Mouse (Mus musculus) lung, embryonic 14.5 days (tissue): Measurements from ENCODE around the gene Ssbp3. TPM values are rescaled to one million over a fixed set of nuclear protein-coding genes. Genes with fewer than 3 reads are reported as not detected.
A peak's percentile ranks its signal among the peaks of the same experiment; 100 is the strongest.

ENCODE experiments used
- ATAC-seq: fragments of 200-750 bp; cut with Nextera tagmentation; 2 replicates; pipeline ENCODE4 v1.8.0; 2017; ENCODE audit warnings: mild to moderate bottlenecking, moderate TSS enrichment, moderate library complexity; ENCODE audit not compliant: insufficient read depth
- DNase-seq: peaks from one replicate; pipeline ENCODE4 v3.0.0-alpha.2; 2015
- H3K27ac ChIP-seq: fragments of 300-500 bp; sonication (generic); 2 replicates; pipeline ENCODE4 v1.5.1; 2014; ENCODE audit warnings: low read depth, mild to moderate bottlenecking, moderate library complexity
- H3K27me3 ChIP-seq: fragments of 300-500 bp; sonication (generic); 2 replicates; pipeline ENCODE4 v1.6.1; 2014; ENCODE audit warnings: low read length, control low read depth; ENCODE audit not compliant: insufficient read depth
- H3K36me3 ChIP-seq: fragments of 300-500 bp; sonication (generic); 2 replicates; pipeline ENCODE4 v1.6.1; 2014; ENCODE audit warnings: control low read depth; ENCODE audit not compliant: insufficient read depth
- H3K4me1 ChIP-seq: fragments of 300-500 bp; sonication (generic); 2 replicates; pipeline ENCODE4 v1.6.1; 2014; ENCODE audit warnings: antibody characterized with exemption, control low read depth; ENCODE audit not compliant: insufficient read depth
- H3K4me2 ChIP-seq: fragments of 300-500 bp; sonication (generic); 2 replicates; pipeline ENCODE4 v1.6.1; 2014; ENCODE audit warnings: mild to moderate bottlenecking
- H3K4me3 ChIP-seq: fragments of 300-500 bp; sonication (generic); 2 replicates; pipeline ENCODE4 v1.5.1; 2014; ENCODE audit warnings: low read depth, low read length
- H3K9ac ChIP-seq: fragments of 300-500 bp; sonication (generic); 2 replicates; pipeline ENCODE4 v1.6.1; 2014
- H3K9me3 ChIP-seq: fragments of 300-500 bp; sonication (generic); 2 replicates; pipeline ENCODE4 v1.6.1; 2016; ENCODE audit warnings: low read depth, low read length, control low read depth
- CTCF ChIP-seq: IDR thresholded peaks from 2 replicates; pipeline ENCODE4 v1.5.1; 2016; ENCODE audit warnings: antibody characterized with exemption, low read depth
- WGBS: fragments of 180-500 bp; shearing (Covaris S2); extraction: QIAGEN DNeasy Blood & Tissue Kit; methylation state at CpG from one replicate; pipeline ENCODE4 v1.1.7; 2014; 5-methylcytosine and 5-hydroxymethylcytosine counted together
- polyA plus RNA-seq: library from polyadenylated mRNA; unstranded; fragments of >200 nt; fragmentation: Nextera tagmentation; extraction: Ambion mirVana; gene quantifications from 2 replicates; pipeline ENCODE4 v1.2.1, GENCODE M21; 2014

The Ssbp3 gene
- polyA plus RNA-seq, 1 experiment from 2014 or later: 80.2 TPM

DNA sequence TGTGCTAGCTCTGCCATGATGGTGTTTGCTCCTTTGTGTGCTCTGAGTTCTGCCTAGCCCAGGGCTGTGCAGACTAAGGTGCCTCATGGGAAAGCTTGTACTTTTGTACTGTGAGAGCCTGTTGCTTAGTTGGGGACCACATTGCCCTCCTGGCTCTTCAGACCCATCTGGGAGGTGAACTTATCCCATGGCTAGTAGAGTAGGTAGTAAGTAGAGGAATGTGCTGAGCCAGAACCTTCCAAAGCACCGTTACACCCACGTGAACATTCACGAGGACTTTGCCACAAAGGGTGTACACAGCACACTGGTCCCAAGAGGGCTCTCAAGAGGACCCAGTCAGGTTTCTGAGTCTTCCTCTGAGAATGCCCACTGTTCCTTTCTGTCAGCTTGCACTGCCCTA is 48.1 kb downstream of the Ssbp3 start:
- ATAC-seq (no peak), DNase-seq (no peak)
- H3K4me1 ChIP-seq: peaks cover 26% of the 10 kb centered on the region
- H3K27me3 ChIP-seq: no peaks in the 10 kb centered on the region
- H3K9me3 ChIP-seq: no peaks in the 10 kb centered on the region
- H3K4me2 ChIP-seq: no peak overlapping the region
- WGBS: 57% methylated on average over 3 of the region's 3 CpGs
- peaks cover 3% of the 10 kb centered on the region; the same call in 1 of the 2 replicates for H3K36me3 ChIP-seq
- H3K9ac ChIP-seq: no peak overlapping the region
- H3K27ac ChIP-seq: no peak overlapping the region
- no peak for TF ChIP-seq CTCF
- H3K4me3 ChIP-seq: no peak overlapping the region

DNA sequence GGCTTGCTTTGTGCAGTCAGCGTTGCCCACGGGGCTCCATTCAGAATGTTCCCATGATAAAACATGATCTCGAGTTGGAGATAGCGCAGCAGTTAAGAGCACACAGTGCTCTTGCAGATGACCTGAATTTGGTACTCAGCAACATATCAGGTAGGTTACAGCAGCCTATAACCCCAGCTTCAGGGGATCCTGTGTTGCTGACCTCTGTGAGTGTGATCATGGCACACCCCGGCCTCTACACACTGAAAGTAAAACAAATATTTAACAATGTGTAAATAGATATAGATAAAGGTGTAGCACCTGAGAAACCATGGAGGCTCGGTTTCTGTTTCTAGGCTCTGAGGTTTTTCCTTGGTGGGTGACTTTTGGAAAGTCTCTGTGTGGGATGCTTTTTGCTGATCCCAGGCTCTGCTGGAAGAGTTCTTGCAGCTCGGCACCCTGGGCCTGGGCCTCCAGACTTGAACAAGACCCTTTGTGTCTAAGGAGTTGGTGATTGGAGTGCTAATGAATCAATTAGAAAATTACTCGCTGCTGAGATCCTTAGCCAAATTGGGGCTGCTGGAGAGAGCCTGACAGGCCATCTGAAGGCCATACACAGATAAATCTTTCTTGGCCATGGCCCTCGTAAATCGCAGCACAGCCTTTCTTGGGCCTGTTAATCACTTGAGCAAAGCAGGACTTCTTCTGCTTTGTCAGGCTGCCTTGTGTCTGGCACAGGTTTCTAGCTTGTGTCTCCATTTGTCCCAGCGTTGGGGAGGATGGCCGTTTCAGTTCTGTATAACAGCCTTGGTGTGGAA is 49.2 kb downstream of the Ssbp3 start:
- 59% methylated on average over 12 of the region's 12 CpGs for WGBS
- no peak overlapping the region for H3K9ac ChIP-seq
- no peak for TF ChIP-seq CTCF
- no peaks in the 10 kb centered on the region for H3K27me3 ChIP-seq
- H3K9me3 ChIP-seq: no peaks in the 10 kb centered on the region
- no peaks in the 10 kb centered on the region for H3K36me3 ChIP-seq
- no peak overlapping the region for H3K27ac ChIP-seq
- DNase-seq (no peak), ATAC-seq (no peak)
- H3K4me3 ChIP-seq: no peak overlapping the region
- peaks cover 26% of the 10 kb centered on the region for H3K4me1 ChIP-seq
- H3K4me2 ChIP-seq: no peak overlapping the region

DNA sequence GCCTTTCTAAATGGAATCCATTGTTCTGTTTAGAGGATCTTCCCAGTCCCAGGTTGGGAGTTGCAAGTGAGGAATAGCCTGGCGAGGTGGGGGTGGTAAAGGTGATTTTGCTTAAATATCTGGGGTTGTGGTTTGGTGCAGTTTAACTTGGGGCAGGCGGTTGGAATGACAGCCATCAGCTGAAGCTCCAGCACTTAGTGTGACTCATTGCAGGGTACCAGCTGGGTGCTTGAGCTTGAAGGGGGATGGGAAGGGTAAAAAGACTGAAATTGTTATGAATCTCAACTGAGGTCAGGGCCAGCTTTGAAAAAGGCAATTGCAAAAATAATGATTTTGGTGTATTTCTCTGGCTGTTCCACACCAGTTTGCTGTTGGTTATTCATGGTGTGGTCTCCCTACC is 50.0 kb downstream of the Ssbp3 start:
- 0 out of 2 replicates have a peak, but pooled peaks cover 4% of the 10 kb centered on the region for H3K36me3 ChIP-seq
- TF ChIP-seq CTCF: no peak
- no peak for ATAC-seq
- no peak overlapping the region for H3K4me3 ChIP-seq
- no peak for DNase-seq
- no peak overlapping the region for H3K27ac ChIP-seq
- WGBS: 87% methylated on average over 2 of the region's 2 CpGs
- no peaks in the 10 kb centered on the region for H3K27me3 ChIP-seq
- H3K9ac ChIP-seq: no peak overlapping the region
- no peak overlapping the region for H3K4me2 ChIP-seq
- H3K9me3 ChIP-seq: no peaks in the 10 kb centered on the region
- H3K4me1 ChIP-seq: peaks cover 24% of the 10 kb centered on the region

DNA sequence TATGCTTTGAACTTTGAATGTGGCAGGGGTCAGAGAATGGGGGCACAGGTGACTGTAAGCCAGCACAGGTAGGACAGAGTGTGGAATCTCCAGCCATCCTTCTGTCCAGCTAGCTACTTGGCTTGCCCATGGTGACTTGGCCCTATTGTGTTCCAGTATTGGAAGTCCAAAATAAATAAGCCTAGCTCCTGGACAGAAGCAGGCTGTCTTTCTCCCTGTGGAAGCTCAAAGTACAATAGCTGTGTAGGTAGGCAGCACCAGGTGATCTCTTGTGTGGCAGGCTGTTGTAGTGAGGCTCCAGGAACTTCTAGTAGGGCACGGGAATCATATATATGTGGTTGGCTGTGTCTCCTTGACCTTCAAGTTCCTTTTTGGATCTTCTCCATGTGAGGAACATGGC is 50.8 kb downstream of the Ssbp3 start:
- Histone ChIP-seq H3K27me3 (no peaks in the 10 kb centered on the region), H3K27ac (no peak overlapping the region), H3K4me3 (no peak overlapping the region), H3K9ac (no peak overlapping the region), H3K36me3 (0 out of 2 replicates have a peak, but pooled peaks cover 6% of the 10 kb centered on the region), H3K4me2 (no peak overlapping the region), H3K9me3 (no peaks in the 10 kb centered on the region), H3K4me1 (peaks cover 15% of the 10 kb centered on the region)
- no peak for TF ChIP-seq CTCF
- WGBS: 82% methylated on average over 1 of the region's 1 CpGs
- ATAC-seq: no peak
- DNase-seq: no peak

DNA sequence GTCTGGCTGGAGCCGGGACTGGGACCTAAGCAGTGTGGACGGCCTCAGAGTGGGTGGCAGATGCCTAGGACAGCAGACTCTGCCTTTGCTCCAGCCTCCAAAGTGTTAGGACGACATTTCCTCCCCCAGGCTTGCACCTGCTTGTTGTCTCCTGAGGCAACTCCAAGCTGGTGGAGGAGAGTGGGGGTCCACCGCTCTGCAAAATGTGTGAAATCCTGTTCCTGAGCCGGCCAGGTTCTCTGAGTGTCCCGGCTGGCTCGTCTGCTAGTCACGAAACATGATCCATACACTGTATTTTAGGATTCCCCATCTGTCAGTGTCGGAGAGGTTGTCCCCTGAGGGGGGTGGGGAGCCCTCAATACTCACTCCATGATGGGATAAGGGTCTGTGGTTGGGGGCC is 53.9 kb downstream of the Ssbp3 start:
- H3K9me3 ChIP-seq: no peaks in the 10 kb centered on the region
- no peak for TF ChIP-seq CTCF
- 49% methylated on average over 9 of the region's 9 CpGs for WGBS
- H3K4me2 ChIP-seq: no peak overlapping the region
- no peak overlapping the region for H3K4me3 ChIP-seq
- H3K27me3 ChIP-seq: no peaks in the 10 kb centered on the region
- ATAC-seq: 0 out of 2 replicates have a peak, but pooled peaks have one; percentile 21
- H3K36me3 ChIP-seq: 0 out of 2 replicates have a peak, but pooled peaks cover 7% of the 10 kb centered on the region
- no peak overlapping the region for H3K9ac ChIP-seq
- DNase-seq: no peak
- H3K4me1 ChIP-seq: 0 out of 2 replicates have a peak, but pooled peaks cover 3% of the 10 kb centered on the region
- H3K27ac ChIP-seq: no peak overlapping the region

DNA sequence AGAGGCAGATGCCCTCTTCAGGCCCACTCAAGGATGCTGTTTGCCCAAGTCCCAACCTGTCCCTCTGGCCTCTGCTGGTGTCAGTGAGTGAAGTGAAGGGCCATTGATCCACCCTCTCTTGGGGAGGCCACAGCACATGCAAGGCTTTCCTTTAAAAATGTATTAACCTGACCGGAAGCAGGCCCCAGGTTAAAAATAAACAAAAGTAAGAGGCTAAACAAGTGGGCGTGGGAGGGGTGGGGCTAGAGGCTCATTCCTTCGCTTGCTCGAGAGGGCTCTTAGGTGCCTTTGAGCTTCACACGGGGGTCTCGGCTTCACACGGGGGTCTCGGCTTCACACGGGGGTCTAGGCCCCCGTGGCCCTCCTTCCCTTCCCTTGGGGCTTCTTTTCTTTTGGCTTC is 54.5 kb downstream of the Ssbp3 start:
- no peak for DNase-seq
- 0 out of 2 replicates have a peak, but pooled peaks cover 3% of the 10 kb centered on the region for H3K4me1 ChIP-seq
- WGBS: 67% methylated on average over 10 of the region's 10 CpGs
- no peak overlapping the region for H3K27ac ChIP-seq
- ATAC-seq: 0 out of 2 replicates have a peak, but pooled peaks have one; percentile 12
- no peaks in the 10 kb centered on the region for H3K27me3 ChIP-seq
- no peaks in the 10 kb centered on the region for H3K9me3 ChIP-seq
- no peak overlapping the region for H3K4me2 ChIP-seq
- H3K4me3 ChIP-seq: no peak overlapping the region
- TF ChIP-seq CTCF: no peak
- no peak overlapping the region for H3K9ac ChIP-seq
- H3K36me3 ChIP-seq: 0 out of 2 replicates have a peak, but pooled peaks cover 7% of the 10 kb centered on the region

DNA sequence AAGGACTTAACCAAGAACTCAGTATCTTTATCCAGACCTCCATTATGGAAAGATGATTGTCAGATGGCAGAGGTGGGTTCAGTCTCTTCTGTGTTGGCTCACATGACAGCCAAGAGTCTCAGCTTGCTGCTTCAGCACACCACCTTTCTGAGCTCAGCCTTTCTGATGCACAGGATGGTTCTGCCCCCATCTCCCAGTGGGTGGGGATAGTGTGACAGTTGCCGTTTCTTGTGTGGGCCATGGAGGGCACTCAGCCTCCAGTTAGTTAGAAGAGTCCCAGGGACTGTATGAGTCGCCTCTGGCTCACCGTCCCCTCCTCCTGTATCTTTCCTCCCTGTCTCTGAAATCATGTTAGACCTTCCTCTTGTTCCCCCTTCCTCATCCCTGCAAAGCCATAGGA is 55.9 kb downstream of the Ssbp3 start:
- 0 out of 2 replicates have a peak, but pooled peaks cover 7% of the 10 kb centered on the region for H3K36me3 ChIP-seq
- H3K4me2 ChIP-seq: no peak overlapping the region
- TF ChIP-seq CTCF: no peak
- ATAC-seq (no peak), DNase-seq (no peak)
- no peaks in the 10 kb centered on the region for H3K9me3 ChIP-seq
- 81% methylated on average over 3 of the region's 3 CpGs for WGBS
- H3K27me3 ChIP-seq: no peaks in the 10 kb centered on the region
- H3K9ac ChIP-seq: no peak overlapping the region
- H3K27ac ChIP-seq: no peak overlapping the region
- 0 out of 2 replicates have a peak, but pooled peaks cover 3% of the 10 kb centered on the region for H3K4me1 ChIP-seq
- H3K4me3 ChIP-seq: no peak overlapping the region
